Mouse (Mus musculus) embryonic facial prominence, embryonic 11.5 days (tissue): Measurements from ENCODE around the gene Stum. TPM values are rescaled to one million over a fixed set of nuclear protein-coding genes. Genes with fewer than 3 reads are reported as not detected.
A peak's percentile ranks its signal among the peaks of the same experiment; 100 is the strongest.
"Not testable (repeated sequence)": the region's sequence is repeated elsewhere in the genome, so short reads cannot be mapped to it uniquely, and the experiment has no call there.

Source experiments
- ATAC-seq: fragments of 200-750 bp; cut with Nextera tagmentation; replicated peaks from 2 replicates; pipeline ENCODE4 v1.8.0; 2017; ENCODE audit warnings: low read depth; ENCODE audit not compliant: insufficient number of reproducible peaks, low FRiP score, low TSS enrichment
- DNase-seq: peaks from one replicate; pipeline ENCODE4 v3.0.0-alpha.2; 2015; ENCODE audit warnings: low spot score
- H3K27ac ChIP-seq: fragments of 300-500 bp; sonication (generic); replicated peaks from 2 replicates; pipeline ENCODE4 v1.5.1; 2014; ENCODE audit warnings: mild to moderate bottlenecking, low read depth, low read length, control low read depth
- H3K27me3 ChIP-seq: fragments of 300-500 bp; sonication (generic); 2 replicates; pipeline ENCODE4 v1.6.1; 2014; ENCODE audit warnings: mild to moderate bottlenecking, low read length, moderate library complexity, mixed read lengths; ENCODE audit not compliant: control insufficient read depth, insufficient read depth
- H3K36me3 ChIP-seq: fragments of 300-500 bp; sonication (generic); replicated peaks from 2 replicates; pipeline ENCODE4 v1.6.1; 2014; ENCODE audit warnings: low read depth, mild to moderate bottlenecking, low read length, moderate library complexity, mixed read lengths; ENCODE audit not compliant: control insufficient read depth, insufficient read depth
- H3K4me1 ChIP-seq: fragments of 300-500 bp; sonication (generic); 2 replicates; pipeline ENCODE4 v1.6.1; 2014; ENCODE audit warnings: low read length, mixed read lengths; ENCODE audit not compliant: control insufficient read depth, insufficient read depth
- H3K4me2 ChIP-seq: fragments of 300-500 bp; sonication (generic); 2 replicates; pipeline ENCODE4 v1.6.1; 2014; ENCODE audit warnings: low read depth, mild to moderate bottlenecking, control low read depth, low read length, moderate library complexity
- H3K4me3 ChIP-seq: fragments of 300-500 bp; sonication (generic); 2 replicates; pipeline ENCODE4 v1.5.1; 2014; ENCODE audit warnings: low read depth, low read length, control low read depth
- H3K9ac ChIP-seq: fragments of 300-500 bp; sonication (generic); replicated peaks from 2 replicates; pipeline ENCODE4 v1.6.1; 2014; ENCODE audit warnings: mild to moderate bottlenecking, control low read depth, low read length
- H3K9me3 ChIP-seq: fragments of 300-500 bp; sonication (generic); replicated peaks from 2 replicates; pipeline ENCODE4 v1.6.1; 2016; ENCODE audit warnings: mild to moderate bottlenecking, low read length, inconsistent platforms, mixed read lengths; ENCODE audit not compliant: control insufficient read depth
- WGBS: fragments of 180-500 bp; shearing (Covaris S2); extraction: QIAGEN DNeasy Blood & Tissue Kit; methylation state at CpG from one replicate; pipeline ENCODE4 v1.1.7; 2014; 5-methylcytosine and 5-hydroxymethylcytosine counted together
- polyA plus RNA-seq: library from polyadenylated mRNA; unstranded; fragments of >200 nt; fragmentation: Nextera tagmentation; extraction: Ambion mirVana; gene quantifications from 2 replicates; pipeline ENCODE4 v1.2.1, GENCODE M21; 2014

Stum gene
- polyA plus RNA-seq, 1 experiment from 2014 or later: 1.3 TPM

- H3K9ac ChIP-seq, H3K4me3 ChIP-seq, ATAC-seq, DNase-seq, H3K4me1 ChIP-seq, H3K9me3 ChIP-seq, H3K4me2 ChIP-seq, H3K36me3 ChIP-seq, H3K27ac ChIP-seq, H3K27me3 ChIP-seq: not testable (repeated sequence)
- WGBS: 93% methylated on average over 7 of the region's 7 CpGs
Measured at GRCm38 (mm10) chr1:180518899-180519298, 35.6 kb upstream of the Stum start.

GRCm38 (mm10) chr1:180518412-180518811 lies 35.1 kb upstream of the Stum start:
- Histone ChIP-seq H3K36me3 (no peaks in the 10 kb centered on the region), H3K4me3 (no peak overlapping the region), H3K4me2 (no peak overlapping the region), H3K9ac (no peak overlapping the region), H3K27ac (no peak overlapping the region), H3K27me3 (no peaks in the 10 kb centered on the region), H3K4me1 (no peaks in the 10 kb centered on the region), H3K9me3 (no peaks in the 10 kb centered on the region)
- ATAC-seq (no peak), DNase-seq (no peak)
- WGBS: 73% methylated on average over 8 of the region's 8 CpGs

- H3K36me3 ChIP-seq: no peaks in the 10 kb centered on the region
- 63% methylated on average over 10 of the region's 10 CpGs for WGBS
- no peak overlapping the region for H3K4me2 ChIP-seq
- DNase-seq: no peak
- ATAC-seq: no peak
- no peaks in the 10 kb centered on the region for H3K27me3 ChIP-seq
- H3K9me3 ChIP-seq: no peaks in the 10 kb centered on the region
- no peak overlapping the region for H3K4me3 ChIP-seq
- H3K9ac ChIP-seq: no peak overlapping the region
- H3K27ac ChIP-seq: no peak overlapping the region
- H3K4me1 ChIP-seq: no peaks in the 10 kb centered on the region
Measured at GRCm38 (mm10) chr1:180517390-180518054, 34.2 kb upstream of the Stum start.

- Histone ChIP-seq H3K9me3 (no peaks in the 10 kb centered on the region), H3K27me3 (no peaks in the 10 kb centered on the region), H3K9ac (no peak overlapping the region), H3K4me3 (no peak overlapping the region), H3K36me3 (no peaks in the 10 kb centered on the region), H3K4me1 (no peaks in the 10 kb centered on the region), H3K27ac (no peak overlapping the region), H3K4me2 (no peak overlapping the region)
- ATAC-seq (no peak), DNase-seq (no peak)
- WGBS: 72% methylated on average over 2 of the region's 2 CpGs
Measured at GRCm38 (mm10) chr1:180514077-180514476, 30.8 kb upstream of the Stum start.

- DNase-seq (no peak), ATAC-seq (no peak)
- WGBS: 50% methylated on average over 4 of the region's 4 CpGs
- no peak overlapping the region for H3K4me3 ChIP-seq
- no peak overlapping the region for H3K4me2 ChIP-seq
- H3K4me1 ChIP-seq: no peaks in the 10 kb centered on the region
- H3K9me3 ChIP-seq: no peaks in the 10 kb centered on the region
- no peak overlapping the region for H3K9ac ChIP-seq
- H3K27me3 ChIP-seq: no peaks in the 10 kb centered on the region
- H3K27ac ChIP-seq: no peak overlapping the region
- H3K36me3 ChIP-seq: no peaks in the 10 kb centered on the region
Measured at GRCm38 (mm10) chr1:180510879-180511278, 27.6 kb upstream of the Stum start.

- no peaks in the 10 kb centered on the region for H3K4me1 ChIP-seq
- ATAC-seq: peak; percentile 44; the same call in 1 of the 2 replicates
- no peaks in the 10 kb centered on the region for H3K27me3 ChIP-seq
- WGBS: 48% methylated on average over 15 of the region's 15 CpGs
- no peak overlapping the region for H3K9ac ChIP-seq
- no peaks in the 10 kb centered on the region for H3K9me3 ChIP-seq
- H3K4me2 ChIP-seq: no peak overlapping the region
- DNase-seq: peak; percentile 11
- H3K27ac ChIP-seq: no peak overlapping the region
- no peaks in the 10 kb centered on the region for H3K36me3 ChIP-seq
- H3K4me3 ChIP-seq: no peak overlapping the region
Measured at GRCm38 (mm10) chr1:180510442-180510841, 27.1 kb upstream of the Stum start.

- no peak overlapping the region for H3K4me3 ChIP-seq
- H3K4me2 ChIP-seq: no peak overlapping the region
- DNase-seq (no peak), ATAC-seq (no peak)
- no peaks in the 10 kb centered on the region for H3K4me1 ChIP-seq
- no peak overlapping the region for H3K9ac ChIP-seq
- H3K36me3 ChIP-seq: no peaks in the 10 kb centered on the region
- H3K27ac ChIP-seq: no peak overlapping the region
- H3K27me3 ChIP-seq: no peaks in the 10 kb centered on the region
- 73% methylated on average over 7 of the region's 7 CpGs for WGBS
- no peaks in the 10 kb centered on the region for H3K9me3 ChIP-seq
Measured at GRCm38 (mm10) chr1:180508662-180509061, 25.4 kb upstream of the Stum start.

GRCm38 (mm10) chr1:180507291-180507791 lies 24.0 kb upstream of the Stum start:
- Histone ChIP-seq H3K27me3 (no peaks in the 10 kb centered on the region), H3K4me2 (no peak overlapping the region), H3K36me3 (no peaks in the 10 kb centered on the region), H3K4me1 (no peaks in the 10 kb centered on the region), H3K4me3 (no peak overlapping the region), H3K27ac (no peak overlapping the region), H3K9ac (no peak overlapping the region), H3K9me3 (no peaks in the 10 kb centered on the region)
- DNase-seq (no peak), ATAC-seq (no peak)
- WGBS: 82% methylated on average over 7 of the region's 7 CpGs
